Mouse (Mus musculus) mouse trophoblast stem cell (cell line): ENCODE measurements around the gene Gal3st4.

ENCODE experiments used
- in situ Hi-C, 2 experiments: fragments of 300-500 bp; cut with MseI, MboI; formaldehyde crosslinking; loops; 2 replicates in 1 of 2; 3 replicates in 1 of 2; pipeline ENCODE4 v1.15.1; 2025

The Gal3st4 gene

GRCm38 (mm10) chr5:138262582-138263240 lies 9.9 kb downstream of the Gal3st4 start:
- in situ Hi-C loops: no loop called here

- in situ Hi-C loops: no loop called here
Measured at GRCm38 (mm10) chr5:138262001-138262400, 10.6 kb downstream of the Gal3st4 start.

GRCm38 (mm10) chr5:138260834-138261233 lies 11.8 kb downstream of the Gal3st4 start:
- in situ Hi-C loops: no loop called here

GRCm38 (mm10) chr5:138260051-138260450 lies 12.6 kb downstream of the Gal3st4 start:
- in situ Hi-C loops: no loop called here

GRCm38 (mm10) chr5:138258993-138259392 lies 13.6 kb downstream of the Gal3st4 start:
- in situ Hi-C loops: no loop called here

GRCm38 (mm10) chr5:138258542-138258941 lies 14.1 kb downstream of the Gal3st4 start:
- in situ Hi-C loops: no loop called here

- in situ Hi-C loops: no loop called here
Measured at GRCm38 (mm10) chr5:138258078-138258477, 14.6 kb downstream of the Gal3st4 start.

GRCm38 (mm10) chr5:138257585-138257978 lies 15.1 kb downstream of the Gal3st4 start:
- in situ Hi-C loops: no loop called here

GRCm38 (mm10) chr5:138256966-138257584 lies 15.6 kb downstream of the Gal3st4 start:
- in situ Hi-C loops: no loop called here

- in situ Hi-C loops: no loop called here
Measured at GRCm38 (mm10) chr5:138256094-138256467, 16.6 kb downstream of the Gal3st4 start.

GRCm38 (mm10) chr5:138255353-138256093 lies 17.1 kb downstream of the Gal3st4 start, which contains the start of gene Lamtor4:
TSS of gene Lamtor4 (plus strand) at chr5:138255482.
- in situ Hi-C loops: no loop called here

GRCm38 (mm10) chr5:138253061-138253460 lies 19.6 kb downstream of the Gal3st4 start:
- in situ Hi-C loops: loop anchor here (5.0 kb wide), 1 partner anchor 46 kb away; no protein-coding TSS in a partner anchor

- in situ Hi-C loops: loop anchor here (5.0 kb wide), 1 partner anchor 44 kb away; no protein-coding TSS in a partner anchor
Measured at GRCm38 (mm10) chr5:138251144-138251543, 21.5 kb downstream of the Gal3st4 start.

- in situ Hi-C loops: no loop called here
Measured at GRCm38 (mm10) chr5:138241511-138241910, 31.1 kb downstream of the Gal3st4 start.

GRCm38 (mm10) chr5:138234224-138234623 lies 38.4 kb downstream of the Gal3st4 start:
- in situ Hi-C loops: no loop called here

- in situ Hi-C loops: no loop called here
Measured at GRCm38 (mm10) chr5:138233778-138234177, 38.9 kb downstream of the Gal3st4 start.

GRCm38 (mm10) chr5:138229511-138229910 lies 43.1 kb downstream of the Gal3st4 start:
- in situ Hi-C loops: no loop called here

GRCm38 (mm10) chr5:138228026-138228425 lies 44.6 kb downstream of the Gal3st4 start:
- in situ Hi-C loops: no loop called here

- in situ Hi-C loops: no loop called here
Measured at GRCm38 (mm10) chr5:138227367-138227766, 45.3 kb downstream of the Gal3st4 start.

GRCm38 (mm10) chr5:138226491-138226890 lies 46.1 kb downstream of the Gal3st4 start:
- in situ Hi-C loops: no loop called here

- in situ Hi-C loops: no loop called here
Measured at GRCm38 (mm10) chr5:138225700-138226099, 46.9 kb downstream of the Gal3st4 start, which contains the start of gene Nxpe5. TSS of gene Nxpe5 (plus strand) at chr5:138225898.

- in situ Hi-C loops: no loop called here
Measured at GRCm38 (mm10) chr5:138223287-138223686, 49.4 kb downstream of the Gal3st4 start.
